Mouse (Mus musculus) spleen, postnatal 4 days (tissue): ENCODE measurements at regions not wholly inside any gene's neighbourhood (a gene's known extent, or its start where the extent isn't known, plus 50 kb on each side); places are given as distances from the start of the nearest gene placed in this dataset.

ENCODE experiments used
- DNase-seq, 2 experiments: peaks; one replicate each; pipeline ENCODE4 v3.0.0; 2022; ENCODE audit warnings: low spot score in 2 of 2

DNA sequence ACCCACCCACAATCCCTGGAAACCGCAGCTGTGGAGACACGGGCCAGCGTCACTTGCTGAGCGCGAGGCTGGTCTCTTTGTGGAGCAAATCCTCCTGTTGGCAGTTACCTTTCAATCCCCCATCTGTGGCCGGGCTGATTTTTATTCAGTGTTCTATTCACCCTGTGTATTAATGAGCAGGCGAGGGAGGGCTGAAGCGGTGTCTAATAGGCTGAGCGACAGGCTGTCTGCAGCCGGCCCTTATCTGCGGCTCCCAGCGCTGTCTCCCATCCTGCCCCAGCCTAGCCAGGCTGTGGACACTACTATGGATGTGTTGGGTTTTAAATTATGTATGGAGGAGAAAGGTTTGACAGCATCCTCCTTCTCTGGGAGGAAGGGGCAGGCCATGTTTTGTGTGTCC, 138.3 kb upstream of the Gm26897 start:
- DNase-seq = no peak

DNA sequence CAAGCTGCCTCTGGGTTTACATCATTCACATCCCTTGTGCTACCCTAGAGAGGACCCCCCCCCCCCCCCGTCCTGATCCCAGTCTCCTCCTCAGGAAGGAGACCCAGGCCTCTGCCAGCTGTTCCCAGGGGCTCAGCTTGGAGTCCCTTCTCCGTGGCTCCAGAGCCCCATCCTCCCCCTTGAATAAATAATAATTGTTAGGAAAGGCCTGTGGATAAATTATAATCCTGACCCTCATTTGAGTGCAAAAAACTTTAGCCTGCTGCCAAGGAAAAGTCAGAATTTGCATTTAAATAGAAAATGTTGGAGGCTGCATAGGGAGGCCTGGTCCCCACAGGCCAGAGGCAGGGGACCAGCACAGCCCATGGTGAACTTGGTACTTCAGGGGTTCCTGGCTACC, 136.0 kb upstream of the Gm26897 start:
- DNase-seq = no peak

- DNase-seq = no peak
Observed at GRCm38 (mm10) chr5:111601711-111602521, 131.8 kb upstream of the Gm26897 start.

DNA sequence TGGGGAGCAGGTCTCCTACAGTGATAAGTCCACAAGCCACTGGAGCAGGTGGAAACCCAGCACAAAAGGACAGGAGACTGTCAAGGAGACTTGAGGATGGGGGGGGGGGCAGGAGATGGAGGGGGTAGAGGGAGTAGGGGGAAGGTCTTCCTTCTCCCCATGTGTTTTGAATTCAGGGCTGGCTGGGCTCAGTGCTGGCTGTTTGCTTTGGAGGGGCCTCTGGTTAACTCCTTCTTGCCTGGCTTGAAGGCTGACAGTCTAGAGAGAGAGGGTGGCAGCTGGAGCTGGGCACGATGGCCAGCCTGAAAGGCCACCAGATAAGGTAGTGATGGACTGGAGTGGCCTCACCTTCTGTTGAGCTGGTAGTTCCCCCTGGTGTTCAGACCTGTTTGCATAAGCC, 120.0 kb upstream of the Gm26897 start:
- no peak for DNase-seq

GRCm38 (mm10) chr5:111619974-111620373, 113.8 kb upstream of the Gm26897 start:
- no peak for DNase-seq

DNA sequence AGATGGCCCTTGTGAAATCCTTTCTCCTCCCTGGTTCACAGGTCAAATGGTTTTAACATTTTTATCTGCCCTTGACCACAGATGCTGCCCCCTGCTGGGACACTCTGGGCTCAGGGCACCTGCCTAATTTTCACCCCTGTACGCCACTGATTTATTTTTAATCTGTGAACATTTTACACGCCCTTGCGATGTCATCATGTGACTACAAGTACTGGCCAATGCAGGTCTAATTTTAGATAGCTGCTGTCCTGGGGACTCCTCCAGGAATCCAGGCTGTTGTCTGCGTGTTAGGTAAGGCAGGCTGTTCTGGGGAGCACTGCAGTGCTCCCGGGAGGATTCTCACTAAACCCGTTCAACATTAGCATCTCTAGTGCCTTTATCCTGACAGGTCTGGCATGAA, 113.1 kb upstream of the Gm26897 start:
- DNase-seq = no peak

- no peak for DNase-seq
Observed at GRCm38 (mm10) chr5:111622481-111622880, 111.2 kb upstream of the Gm26897 start.

DNA sequence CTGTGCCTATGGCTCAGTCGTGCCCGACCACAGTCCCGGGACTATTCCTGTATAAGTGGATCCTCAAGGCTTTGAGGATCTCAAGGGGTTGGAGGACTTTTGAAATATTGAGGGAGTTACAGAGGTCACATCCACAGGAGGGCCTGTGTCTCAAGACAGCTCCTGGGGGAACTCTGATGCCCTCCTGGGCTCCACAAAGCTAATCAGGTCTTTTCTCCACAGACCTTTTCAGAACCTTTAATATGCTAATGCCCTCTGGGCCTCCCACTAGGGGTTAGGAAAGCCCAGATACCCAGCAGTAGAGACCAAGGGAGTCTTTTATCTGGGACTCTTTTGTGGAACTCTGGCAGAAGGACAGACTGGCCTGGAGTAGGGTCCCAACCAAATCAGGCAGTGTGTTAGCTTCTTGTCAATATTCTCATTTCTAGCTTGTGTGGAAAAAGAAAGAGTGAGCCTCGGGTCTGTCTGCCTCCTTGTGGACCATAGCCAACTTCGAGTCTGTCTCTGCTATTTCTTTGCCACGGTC, 107.4 kb upstream of the Gm26897 start:
- no peak for DNase-seq

DNA sequence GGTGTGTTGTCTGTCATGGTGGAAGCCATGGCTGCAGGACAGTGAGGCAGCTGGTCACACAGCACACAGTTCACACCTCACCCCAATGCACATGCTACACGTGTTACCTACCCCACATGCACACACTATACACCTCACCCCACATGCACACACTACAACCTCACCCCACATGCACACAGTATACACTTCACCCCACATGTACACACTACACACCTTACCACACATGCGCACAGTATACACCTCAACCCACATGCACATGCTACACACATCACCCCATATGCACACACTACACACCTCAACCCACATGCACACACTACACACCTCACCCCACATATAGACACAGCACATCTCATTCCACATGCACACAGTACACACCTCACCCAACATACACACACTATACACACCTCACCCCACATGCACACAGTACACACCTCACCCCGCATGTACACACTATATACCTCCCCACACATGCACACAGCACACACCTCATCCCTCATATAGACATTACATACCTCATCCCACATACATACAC, 103.3 kb upstream of the Gm26897 start:
- no peak for DNase-seq

- DNase-seq = no peak
Observed at GRCm38 (mm10) chr5:111631572-111632161, 102.1 kb upstream of the Gm26897 start.

GRCm38 (mm10) chr5:111635092-111635491, 98.6 kb upstream of the Gm26897 start:
- no peak for DNase-seq

DNA sequence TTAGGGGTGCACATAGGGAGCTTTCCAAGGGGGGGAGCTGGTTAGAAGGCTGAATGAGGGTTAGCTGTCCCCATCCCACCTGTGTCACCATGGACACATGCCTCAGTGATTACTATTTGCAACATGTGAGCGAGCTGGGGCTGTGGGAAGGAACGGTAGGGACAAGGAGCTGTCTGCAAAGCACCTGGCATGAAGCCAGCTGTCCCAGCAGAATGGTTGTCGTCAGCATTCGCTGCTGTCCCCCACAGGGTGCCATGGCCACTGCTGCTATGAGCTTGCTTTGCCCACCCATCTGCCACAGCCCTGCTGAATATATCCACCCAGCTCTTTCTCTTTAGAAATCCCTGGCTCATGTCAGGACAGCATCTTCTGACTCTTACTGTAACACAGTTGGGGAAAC, 96.8 kb upstream of the Gm26897 start:
- no peak for DNase-seq

DNA sequence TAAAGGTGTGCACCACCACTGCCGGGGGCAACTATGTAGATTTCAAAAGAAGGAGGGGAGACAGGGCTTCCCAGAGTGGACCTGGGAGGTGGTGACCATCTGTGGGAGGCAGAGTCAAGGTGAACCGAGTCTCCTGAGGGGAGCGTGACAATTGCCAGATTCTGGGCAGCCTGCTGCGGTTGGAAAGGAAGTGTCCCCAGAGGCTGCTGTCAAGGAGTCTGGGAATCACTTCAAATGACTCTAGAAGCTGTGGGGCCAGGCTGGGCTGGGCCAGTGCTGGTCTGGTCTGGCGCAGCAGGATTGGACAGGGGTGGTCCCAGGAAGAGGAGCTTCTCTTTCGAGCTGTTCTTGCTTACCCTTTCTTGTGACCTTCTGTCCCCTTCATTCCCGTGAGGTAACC, 95.4 kb upstream of the Gm26897 start:
- no peak for DNase-seq

GRCm38 (mm10) chr5:111639476-111640287, 94.0 kb upstream of the Gm26897 start:
- no peak for DNase-seq

GRCm38 (mm10) chr5:111640976-111641375, 92.7 kb upstream of the Gm26897 start:
- no peak for DNase-seq

DNA sequence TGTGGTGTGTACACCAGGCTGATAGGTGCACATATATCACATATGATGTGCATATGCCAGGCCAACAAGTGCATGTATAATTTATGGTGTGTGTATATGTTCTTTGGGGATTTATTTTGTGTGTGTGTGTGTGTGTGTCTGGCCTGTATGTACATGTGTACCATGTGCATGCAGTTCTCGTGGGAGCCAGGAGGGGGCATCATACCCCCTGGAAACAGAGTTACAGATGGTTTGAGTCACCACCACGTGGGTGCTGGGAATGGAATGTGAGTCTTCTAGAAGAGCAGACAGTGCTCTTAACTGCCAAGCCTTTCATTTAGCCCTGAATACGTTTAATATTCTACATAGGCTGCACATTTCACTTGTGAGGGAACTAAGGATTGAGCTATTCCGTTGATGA, 92.0 kb upstream of the Gm26897 start:
- no peak for DNase-seq

- no peak for DNase-seq
Observed at GRCm38 (mm10) chr5:111644142-111644541, 89.6 kb upstream of the Gm26897 start.

DNA sequence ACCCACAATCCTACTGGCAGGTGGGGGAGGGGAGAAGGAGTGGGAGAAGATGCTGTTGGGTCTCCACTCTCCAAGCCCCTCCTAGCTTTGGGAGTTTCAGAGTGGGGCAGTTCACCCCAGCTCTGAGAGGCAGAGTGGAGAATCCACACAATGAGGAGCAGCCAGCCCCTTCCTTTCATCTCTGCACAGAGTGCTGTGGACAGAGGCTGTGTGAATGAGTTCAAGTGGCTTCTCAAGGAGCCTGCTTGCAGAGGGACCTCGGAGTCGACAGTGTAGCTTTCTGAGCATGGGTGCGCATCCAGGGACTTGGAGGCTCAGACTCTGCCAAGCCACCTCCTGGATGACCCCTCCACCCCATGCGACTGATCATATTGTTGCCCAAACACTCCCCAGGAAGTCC, 88.9 kb upstream of the Gm26897 start:
- no peak for DNase-seq

- DNase-seq = no peak
Observed at GRCm38 (mm10) chr5:111647686-111648200, 86.0 kb upstream of the Gm26897 start.

GRCm38 (mm10) chr5:111648481-111648880, 85.2 kb upstream of the Gm26897 start:
- no peak for DNase-seq

DNA sequence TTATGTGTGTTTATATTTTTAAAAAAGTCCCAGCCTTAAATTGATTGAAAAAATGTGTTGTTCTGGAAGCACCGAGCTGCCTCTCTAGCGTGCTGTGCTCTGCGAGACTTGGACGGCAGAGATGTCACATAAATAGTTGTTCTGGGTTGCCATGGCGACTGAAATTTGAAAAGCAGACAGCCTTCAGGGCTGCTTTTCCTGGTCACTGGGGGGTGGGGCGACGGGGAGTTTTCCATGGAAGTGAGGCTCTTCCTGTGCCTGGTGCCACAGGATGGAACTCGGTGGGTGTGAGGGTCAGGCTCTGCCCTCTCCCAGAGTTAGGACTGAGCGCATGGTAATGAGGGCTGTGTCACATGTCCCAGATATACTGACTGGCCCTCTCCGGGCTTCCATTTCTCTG, 84.7 kb upstream of the Gm26897 start:
- DNase-seq = no peak

DNA sequence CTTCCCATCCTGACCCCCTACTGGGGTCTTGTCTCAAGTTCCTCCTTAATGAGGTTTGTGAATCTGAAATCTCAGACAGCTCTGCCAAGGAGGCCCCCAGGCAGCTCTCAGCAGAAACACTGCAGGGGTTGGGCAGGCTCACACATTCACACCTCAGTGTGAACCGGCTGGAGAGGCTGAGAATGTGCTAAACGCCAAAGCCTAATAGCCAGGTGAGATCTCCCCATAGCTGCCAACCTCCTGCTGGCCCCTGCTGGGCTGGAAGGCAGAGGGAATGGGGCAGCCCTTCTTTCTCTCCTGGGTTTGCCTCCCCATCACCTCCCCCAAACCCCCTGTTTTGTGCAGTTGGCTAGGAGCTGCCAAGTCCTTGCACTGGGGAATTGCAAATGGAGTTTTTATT, 81.3 kb upstream of the Gm26897 start:
- DNase-seq = no peak
